Mouse (Mus musculus): Measurements from ENCODE around the gene Igfn1. TPM values are rescaled to one million over a fixed set of nuclear protein-coding genes. Genes with fewer than 3 reads are reported as not detected.

The Igfn1 gene
- polyA plus RNA-seq, 1 experiment from 2014 or later, result 0.04 TPM

GRCm38 (mm10) chr1:136040874-136041273 lies 34.7 kb upstream of the Igfn1 start:
- H3K4me1 ChIP-seq (ENCODE audit: control insufficient read depth, insufficient read depth, low read length), result no peaks in the 10 kb centered on the region
- H3K27me3 ChIP-seq (ENCODE audit: control insufficient read depth, insufficient read depth, low read length), result peaks cover 11% of the 10 kb centered on the region; the same call in 1 of the 2 replicates
- H3K9ac ChIP-seq (ENCODE audit: low read depth, low read length), result no peak overlapping the region
- no peak overlapping the region for H3K4me3 ChIP-seq (ENCODE audit: low read depth, low read length)
- no peak overlapping the region for H3K27ac ChIP-seq (ENCODE audit: low read depth, low read length)
- H3K4me2 ChIP-seq, result no peak overlapping the region; the same call in 1 of the 2 replicates
- H3K9me3 ChIP-seq (replicated peaks; ENCODE audit: control insufficient read depth, low read length), result no peaks in the 10 kb centered on the region
- ATAC-seq (replicated peaks; ENCODE audit: insufficient number of reproducible peaks, low FRiP score, low TSS enrichment), result 0 out of 2 replicates have a peak, but pooled peaks have one; percentile 23
- 0 out of 2 replicates have a peak, but pooled peaks cover under 1% of the 10 kb centered on the region for H3K36me3 ChIP-seq (ENCODE audit: control insufficient read depth, insufficient read depth, low read length)
- 23% methylated on average over 4 of the region's 4 CpGs for WGBS (ENCODE audit: insufficient replicate concordance)

- H3K27me3 ChIP-seq (ENCODE audit: control insufficient read depth, insufficient read depth, low read length), result peaks cover 11% of the 10 kb centered on the region; the same call in 1 of the 2 replicates
- ATAC-seq (replicated peaks; ENCODE audit: insufficient number of reproducible peaks, low FRiP score, low TSS enrichment), result no peak
These were observed 34.3 kb upstream of the Igfn1 start for GRCm38 (mm10) chr1:136040452-136040851.

GRCm38 (mm10) chr1:136038746-136039538 lies 32.8 kb upstream of the Igfn1 start:
- Histone ChIP-seq H3K9me3 (replicated peaks; ENCODE audit: control insufficient read depth, low read length) (no peaks in the 10 kb centered on the region), H3K27ac (ENCODE audit: low read depth, low read length) (no peak overlapping the region), H3K4me2 (no peak overlapping the region), H3K4me3 (ENCODE audit: low read depth, low read length) (no peak overlapping the region), H3K36me3 (ENCODE audit: control insufficient read depth, insufficient read depth, low read length) (peaks cover 14% of the 10 kb centered on the region), H3K9ac (ENCODE audit: low read depth, low read length) (no peak overlapping the region), H3K4me1 (ENCODE audit: control insufficient read depth, insufficient read depth, low read length) (no peaks in the 10 kb centered on the region), H3K27me3 (ENCODE audit: control insufficient read depth, insufficient read depth, low read length) (peaks cover 6% of the 10 kb centered on the region; the same call in 1 of the 2 replicates)
- no peak for ATAC-seq (replicated peaks; ENCODE audit: insufficient number of reproducible peaks, low FRiP score, low TSS enrichment)
- 74% methylated on average over 5 of the region's 5 CpGs for WGBS (ENCODE audit: insufficient replicate concordance)

More at GRCm38 (mm10) chr1:136040452-136040851, 34.3 kb upstream of the Igfn1 start:
- Histone ChIP-seq H3K4me1 (ENCODE audit: control insufficient read depth, insufficient read depth, low read length) (no peaks in the 10 kb centered on the region), H3K27ac (ENCODE audit: low read depth, low read length) (no peak overlapping the region), H3K9ac (ENCODE audit: low read depth, low read length) (no peak overlapping the region), H3K4me3 (ENCODE audit: low read depth, low read length) (no peak overlapping the region), H3K4me2 (peak overlapping the region; percentile 11; the same call in 1 of the 2 replicates), H3K36me3 (ENCODE audit: control insufficient read depth, insufficient read depth, low read length) (0 out of 2 replicates have a peak, but pooled peaks cover 4% of the 10 kb centered on the region), H3K9me3 (replicated peaks; ENCODE audit: control insufficient read depth, low read length) (no peaks in the 10 kb centered on the region)
- 9% methylated on average over 11 of the region's 11 CpGs for WGBS (ENCODE audit: insufficient replicate concordance)

GRCm38 (mm10) chr1:136032961-136033360 lies 26.8 kb upstream of the Igfn1 start:
- Histone ChIP-seq H3K4me1 (ENCODE audit: control insufficient read depth, insufficient read depth, low read length) (0 out of 2 replicates have a peak, but pooled peaks cover 9% of the 10 kb centered on the region), H3K36me3 (ENCODE audit: control insufficient read depth, insufficient read depth, low read length) (peaks cover 31% of the 10 kb centered on the region), H3K9me3 (replicated peaks; ENCODE audit: control insufficient read depth, low read length) (no peaks in the 10 kb centered on the region), H3K27me3 (ENCODE audit: control insufficient read depth, insufficient read depth, low read length) (no peaks in the 10 kb centered on the region), H3K4me3 (ENCODE audit: low read depth, low read length) (no peak overlapping the region), H3K4me2 (no peak overlapping the region), H3K27ac (ENCODE audit: low read depth, low read length) (no peak overlapping the region), H3K9ac (ENCODE audit: low read depth, low read length) (no peak overlapping the region)
- no peak for ATAC-seq (replicated peaks; ENCODE audit: insufficient number of reproducible peaks, low FRiP score, low TSS enrichment)
- WGBS (ENCODE audit: insufficient replicate concordance), result 44% methylated on average over 7 of the region's 7 CpGs

GRCm38 (mm10) chr1:136031697-136032096 lies 25.6 kb upstream of the Igfn1 start:
- 83% methylated on average over 7 of the region's 8 CpGs for WGBS (ENCODE audit: insufficient replicate concordance)
- Histone ChIP-seq H3K27me3 (ENCODE audit: control insufficient read depth, insufficient read depth, low read length) (no peaks in the 10 kb centered on the region), H3K4me2 (no peak overlapping the region), H3K27ac (ENCODE audit: low read depth, low read length) (no peak overlapping the region), H3K36me3 (ENCODE audit: control insufficient read depth, insufficient read depth, low read length) (peaks cover 44% of the 10 kb centered on the region), H3K9me3 (replicated peaks; ENCODE audit: control insufficient read depth, low read length) (no peaks in the 10 kb centered on the region), H3K9ac (ENCODE audit: low read depth, low read length) (no peak overlapping the region), H3K4me1 (ENCODE audit: control insufficient read depth, insufficient read depth, low read length) (0 out of 2 replicates have a peak, but pooled peaks cover 9% of the 10 kb centered on the region), H3K4me3 (ENCODE audit: low read depth, low read length) (no peak overlapping the region)
- ATAC-seq (replicated peaks; ENCODE audit: insufficient number of reproducible peaks, low FRiP score, low TSS enrichment), result no peak

GRCm38 (mm10) chr1:136030201-136030600 lies 24.1 kb upstream of the Igfn1 start:
- WGBS (ENCODE audit: insufficient replicate concordance), result 73% methylated on average over 7 of the region's 7 CpGs
- no peak overlapping the region for H3K4me2 ChIP-seq
- H3K4me1 ChIP-seq (ENCODE audit: control insufficient read depth, insufficient read depth, low read length), result 0 out of 2 replicates have a peak, but pooled peaks cover 9% of the 10 kb centered on the region
- no peaks in the 10 kb centered on the region for H3K9me3 ChIP-seq (replicated peaks; ENCODE audit: control insufficient read depth, low read length)
- H3K27me3 ChIP-seq (ENCODE audit: control insufficient read depth, insufficient read depth, low read length), result no peaks in the 10 kb centered on the region
- no peak for ATAC-seq (replicated peaks; ENCODE audit: insufficient number of reproducible peaks, low FRiP score, low TSS enrichment)
- H3K9ac ChIP-seq (ENCODE audit: low read depth, low read length), result no peak overlapping the region
- no peak overlapping the region for H3K4me3 ChIP-seq (ENCODE audit: low read depth, low read length)
- H3K36me3 ChIP-seq (ENCODE audit: control insufficient read depth, insufficient read depth, low read length), result peaks cover 52% of the 10 kb centered on the region
- H3K27ac ChIP-seq (ENCODE audit: low read depth, low read length), result peak overlapping the region; percentile 35; the same call in 1 of the 2 replicates

GRCm38 (mm10) chr1:136018390-136019189 lies 12.4 kb upstream of the Igfn1 start:
- Histone ChIP-seq H3K27ac (ENCODE audit: low read depth, low read length) (peak overlapping the region; percentile 66), H3K4me1 (ENCODE audit: control insufficient read depth, insufficient read depth, low read length) (peaks cover 13% of the 10 kb centered on the region), H3K27me3 (ENCODE audit: control insufficient read depth, insufficient read depth, low read length) (no peaks in the 10 kb centered on the region), H3K36me3 (ENCODE audit: control insufficient read depth, insufficient read depth, low read length) (peaks cover 9% of the 10 kb centered on the region), H3K4me3 (ENCODE audit: low read depth, low read length) (peak overlapping the region; percentile 88), H3K9me3 (replicated peaks; ENCODE audit: control insufficient read depth, low read length) (no peaks in the 10 kb centered on the region), H3K4me2 (peak overlapping the region; percentile 88), H3K9ac (ENCODE audit: low read depth, low read length) (peak overlapping the region; percentile 91)
- peak; percentile 40; the same call in 1 of the 2 replicates for ATAC-seq (replicated peaks; ENCODE audit: insufficient number of reproducible peaks, low FRiP score, low TSS enrichment)
- 6% methylated on average over 24 of the region's 24 CpGs for WGBS (ENCODE audit: insufficient replicate concordance)

- peaks cover 5% of the 10 kb centered on the region for H3K36me3 ChIP-seq (ENCODE audit: control insufficient read depth, insufficient read depth, low read length)
- peak overlapping the region; percentile 88 for H3K4me3 ChIP-seq (ENCODE audit: low read depth, low read length)
- no peaks in the 10 kb centered on the region for H3K9me3 ChIP-seq (replicated peaks; ENCODE audit: control insufficient read depth, low read length)
- 0% methylated on average over 21 of the region's 22 CpGs for WGBS (ENCODE audit: insufficient replicate concordance)
- H3K27me3 ChIP-seq (ENCODE audit: control insufficient read depth, insufficient read depth, low read length), result no peaks in the 10 kb centered on the region
- peak overlapping the region; percentile 91 for H3K9ac ChIP-seq (ENCODE audit: low read depth, low read length)
- H3K27ac ChIP-seq (ENCODE audit: low read depth, low read length), result peak overlapping the region; percentile 66
- peak overlapping the region; percentile 88 for H3K4me2 ChIP-seq
- peak; percentile 95 for ATAC-seq (replicated peaks; ENCODE audit: insufficient number of reproducible peaks, low FRiP score, low TSS enrichment)
- H3K4me1 ChIP-seq (ENCODE audit: control insufficient read depth, insufficient read depth, low read length), result peaks cover 15% of the 10 kb centered on the region
These were observed 11.8 kb upstream of the Igfn1 start for GRCm38 (mm10) chr1:136017907-136018313.

All from heart, embryonic 11.5 days (tissue).